8 mouse cellular contexts compared by ENCODE assay signal in the genomic region with DNA sequence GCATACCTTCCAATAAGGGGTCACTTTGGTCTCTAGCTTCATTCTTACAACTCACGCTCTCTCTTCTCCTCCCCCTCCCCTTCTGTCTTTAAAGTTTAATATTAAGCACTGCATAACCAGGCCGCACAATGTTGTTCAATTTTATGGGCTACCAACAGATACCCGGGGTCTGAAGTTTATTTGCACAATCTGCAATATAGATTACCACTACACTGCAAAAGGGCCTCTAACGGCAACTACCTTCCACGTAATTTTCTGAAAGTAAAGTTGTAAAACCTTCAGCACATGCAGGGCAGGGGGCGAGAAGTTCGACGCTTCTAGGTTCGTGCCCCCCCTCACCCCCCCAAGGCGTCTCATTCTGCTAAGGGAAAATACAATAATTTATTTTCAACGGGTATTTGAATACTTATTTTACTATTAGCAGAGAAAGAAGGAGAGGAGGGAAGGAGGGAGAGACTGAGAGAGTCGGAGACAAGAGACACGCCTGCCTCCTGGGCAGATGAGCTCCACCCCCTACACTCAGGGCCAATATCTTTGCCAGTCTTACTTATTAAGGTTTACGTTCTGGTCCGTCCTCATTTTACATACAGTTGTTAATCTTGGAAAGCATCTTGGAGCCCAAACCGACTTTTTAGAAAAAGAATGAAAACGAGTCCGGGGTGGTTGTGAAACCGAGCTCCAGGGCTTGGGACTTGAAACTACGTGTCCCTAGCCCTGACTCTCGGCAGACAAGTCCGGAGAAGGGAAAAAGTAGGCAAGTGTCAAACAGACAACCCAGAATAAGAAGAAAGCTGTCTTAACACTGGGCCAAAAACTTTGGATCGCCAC. TPM values are rescaled to one million over a fixed set of nuclear protein-coding genes. Genes with fewer than 3 reads are reported as not detected.
DNase-seq lines count a peak whose midpoint lies in the region; TF ChIP-seq lines count a peak whose summit lies in the region.

No protein-coding gene starts in this region.

- peak overlapping the region; percentile 93 for H3K27ac ChIP-seq in layer of hippocampus, adult 2 months
- H3K27ac ChIP-seq in brown adipose tissue, adult 24 weeks (replicated peaks; ENCODE audit: low read depth, low read length), result peak overlapping the region; percentile 62

- no peak for DNase-seq in layer of hippocampus, adult 2 months (ENCODE audit: low spot score in 2 of 2)
- DNase-seq in layer of hippocampus, postnatal 25 days (ENCODE audit: extremely low spot score in 1 of 2, low spot score in 1 of 2), result no peak
- peak; percentile 25 to 41 for DNase-seq in heart, adult 18-20 months
- DNase-seq in kidney, adult 9 months, result peak; percentile 42
- DNase-seq in lung, postnatal 10 days, result peak; percentile 32
- peak; percentile 27 for DNase-seq in splenic B cell, adult 2 months (ENCODE audit: low read depth, low spot score)
- no peak for DNase-seq in left cerebral cortex, adult 8-10 months (ENCODE audit: low spot score in 2 of 2)

- H3K27me3 ChIP-seq in splenic B cell, adult 2 months (ENCODE audit: control insufficient read depth, insufficient read depth, low read length, poor library complexity, severe bottlenecking), result no peaks in the 10 kb centered on the region

- peak overlapping the region; percentile 94 for H3K4me3 ChIP-seq in layer of hippocampus, adult 2 months
- H3K4me3 ChIP-seq in brown adipose tissue, adult 24 weeks (ENCODE audit: insufficient read depth, low read depth, low read length), result peak overlapping the region; percentile 70

- TF ChIP-seq CTCF in layer of hippocampus, adult 2 months (conservative IDR thresholded peaks at IDR 0.05), result no peak

- no peaks in the 10 kb centered on the region for H3K36me3 ChIP-seq in splenic B cell, adult 2 months (ENCODE audit: control insufficient read depth, insufficient read depth, low read length, poor library complexity, severe bottlenecking)

- no peaks in the 10 kb centered on the region for H3K4me1 ChIP-seq in brown adipose tissue, adult 24 weeks (ENCODE audit: control insufficient read depth, insufficient read depth, insufficient read length, low read length)

RNA-seq across cellular contexts. Expression of gene Pgrmc2, which starts 1.2 kb away (rescaled TPM):
- total RNA-seq in layer of hippocampus, adult 2 months (2021), result 10 to 100 TPM; 54.4 to 56.4 TPM
- total RNA-seq in layer of hippocampus, postnatal 25 days (2021), result 10 to 100 TPM; 51.1 to 52.5 TPM
- 70.7 and 98.3 TPM in 2 replicates for polyA plus RNA-seq in brown adipose tissue, adult 24 weeks (2012; ENCODE audit: insufficient read depth, insufficient read length, missing spikeins)
- total RNA-seq in heart, adult 18-20 months (2021), result 10 to 100 TPM; 32.7 to 37.6 TPM
- total RNA-seq in left cerebral cortex, adult 8-10 months (2022), result 10 to 100 TPM; 60.0 to 65.1 (median 61.4) TPM

Comparison
In these comparisons a context has a peak if more than half of its experiments do, and no peak if none do; other contexts are left out.
1. DNase-seq: peak in heart, adult 18-20 months (2 of 2), kidney, adult 9 months (single experiment), lung, postnatal 10 days (single experiment) and splenic B cell, adult 2 months (single experiment); none in layer of hippocampus, adult 2 months (0 of 2), layer of hippocampus, postnatal 25 days (0 of 2) and left cerebral cortex, adult 8-10 months (0 of 2).